Mouse (Mus musculus): ENCODE measurements around the gene Olfr198.

DNA sequence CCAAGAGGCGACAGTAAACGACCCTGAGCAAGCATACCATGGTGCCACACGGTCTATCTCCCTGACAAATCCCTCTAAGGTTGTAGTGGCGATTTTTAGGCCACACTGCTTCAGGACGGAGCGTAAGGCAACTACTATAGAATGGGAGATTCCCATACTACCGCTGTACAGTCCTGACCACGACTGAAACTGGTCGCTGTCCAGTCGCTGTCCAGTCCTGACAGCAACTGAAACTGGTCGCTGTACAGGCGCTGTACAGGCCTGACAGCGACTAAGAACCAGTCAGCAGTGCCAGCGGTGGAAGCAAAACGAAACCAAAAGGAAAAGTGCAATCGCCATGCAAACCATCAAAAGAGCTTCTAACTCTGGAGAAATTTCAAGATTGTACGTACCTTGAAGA, 46.4 kb upstream of the Olfr198 start:
- TF ChIP-seq CTCF (IDR thresholded peaks at IDR 0.05; ENCODE audit: control insufficient read depth, insufficient read depth, low read length) (no peak), POLR2A (IDR thresholded peaks at IDR 0.05; ENCODE audit: borderline replicate concordance, control insufficient read depth, low read depth, low read length) (no peak)
